ENCODE assay signal across 8 mouse cellular contexts in the genomic region with DNA sequence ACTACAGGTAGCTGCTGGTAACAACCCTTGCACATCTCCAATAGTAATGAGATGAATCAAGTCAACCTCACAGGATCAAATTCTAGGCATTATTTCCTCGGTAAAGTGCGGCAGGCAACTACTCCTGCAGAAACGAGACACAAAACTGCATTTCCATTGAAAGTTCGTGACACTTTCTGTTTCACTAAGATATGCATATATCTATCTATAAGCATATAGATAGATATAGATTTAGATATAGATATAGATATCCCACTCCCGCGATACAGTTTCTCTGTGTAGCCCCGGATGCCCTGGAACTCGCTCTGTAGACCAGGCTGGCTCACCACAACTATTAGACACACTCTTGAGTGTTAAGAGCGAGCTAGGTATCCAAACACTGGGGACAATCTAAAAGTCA. TPM values are rescaled to one million over a fixed set of nuclear protein-coding genes. Genes with fewer than 3 reads are reported as not detected.
A peak's percentile ranks its signal among the peaks of the same experiment; 100 is the strongest.
DNase-seq lines count a peak whose midpoint lies in the region; ATAC-seq lines count a peak whose summit lies in the region.

No protein-coding gene starts in this region.

- DNase-seq in embryo, embryonic 11 days, result peak; percentile 5
- no peak for DNase-seq in embryo, embryonic 10 days (ENCODE audit: low spot score)
- DNase-seq in thymus, postnatal 0 days (ENCODE audit: low spot score), result peak; percentile 7
- DNase-seq in thymus, postnatal 36 days, result no peak
- no peak for DNase-seq in adrenal gland, postnatal 36 days
- no peak for DNase-seq in layer of hippocampus, adult 9-10 months (ENCODE audit: low spot score)
- DNase-seq in left cerebral cortex, adult 8-10 months (ENCODE audit: low spot score in 2 of 2), result no peak

- H3K9ac ChIP-seq in liver, embryonic 12.5 days, result peak overlapping the region; percentile 80

- no peaks in the 10 kb centered on the region for H3K9me3 ChIP-seq in liver, embryonic 12.5 days (replicated peaks)

- H3K4me3 ChIP-seq in liver, embryonic 12.5 days, result peak overlapping the region; percentile 79

- no peak; the same call in 1 of the 2 replicates for ATAC-seq in liver, embryonic 12.5 days

- no peak overlapping the region for H3K27ac ChIP-seq in liver, embryonic 12.5 days

- peak overlapping the region; percentile 79 for H3K4me2 ChIP-seq in liver, embryonic 12.5 days

- WGBS in liver, embryonic 12.5 days (ENCODE audit: insufficient replicate concordance), result 17% methylated on average over 9 of the region's 9 CpGs

- H3K36me3 ChIP-seq in liver, embryonic 12.5 days, result peaks cover 13% of the 10 kb centered on the region

- peaks cover 12% of the 10 kb centered on the region for H3K4me1 ChIP-seq in liver, embryonic 12.5 days

- H3K27me3 ChIP-seq in liver, embryonic 12.5 days (replicated peaks), result no peaks in the 10 kb centered on the region

RNA-seq across cellular contexts. Expression of a gene that starts 0.8 kb away (rescaled TPM):
- polyA plus RNA-seq in thymus, postnatal 0 days (2015; fragmentation: Nextera tagmentation; extraction: Ambion mirVana), result 86.1 and 87.7 TPM in 2 replicates
- polyA plus RNA-seq in liver, embryonic 12.5 days (2016; fragmentation: Nextera tagmentation; extraction: Ambion mirVana), result 55.1 and 58.8 TPM in 2 replicates
- total RNA-seq in adrenal gland, postnatal 36 days (2021), result 10 to 100 TPM; 23.4 to 26.6 TPM
- total RNA-seq in left cerebral cortex, adult 8-10 months (2022), result 10 to 100 TPM; 18.0 to 22.9 (median 20.7) TPM

RNA-seq across cellular contexts. Expression of a gene that starts 7.4 kb away (rescaled TPM):
- 119 TPM in 2 replicates for polyA plus RNA-seq in thymus, postnatal 0 days (2015; fragmentation: Nextera tagmentation; extraction: Ambion mirVana)
- 74.1 and 79.9 TPM in 2 replicates for polyA plus RNA-seq in liver, embryonic 12.5 days (2016; fragmentation: Nextera tagmentation; extraction: Ambion mirVana)
- 10 to 100 TPM; 30.2 to 31.8 TPM for total RNA-seq in adrenal gland, postnatal 36 days (2021)
- total RNA-seq in left cerebral cortex, adult 8-10 months (2022), result 10 to 100 TPM; 36.7 to 43.9 (median 38.7) TPM

Comparison
In these comparisons a context has a peak if more than half of its experiments do, and no peak if none do; other contexts are left out.
1. DNase-seq: peak in embryo, embryonic 11 days (single experiment) and thymus, postnatal 0 days (single experiment); none in embryo, embryonic 10 days (single experiment), thymus, postnatal 36 days (0 of 2), adrenal gland, postnatal 36 days (0 of 2), layer of hippocampus, adult 9-10 months (single experiment) and left cerebral cortex, adult 8-10 months (0 of 2).